Mouse (Mus musculus): Measurements from ENCODE around the gene Med25. TPM values are rescaled to one million over a fixed set of nuclear protein-coding genes. Genes with fewer than 3 reads are reported as not detected.

The Med25 gene
- total RNA-seq, 2 experiments from 2014 or later = 96.8 to 101 TPM

DNA sequence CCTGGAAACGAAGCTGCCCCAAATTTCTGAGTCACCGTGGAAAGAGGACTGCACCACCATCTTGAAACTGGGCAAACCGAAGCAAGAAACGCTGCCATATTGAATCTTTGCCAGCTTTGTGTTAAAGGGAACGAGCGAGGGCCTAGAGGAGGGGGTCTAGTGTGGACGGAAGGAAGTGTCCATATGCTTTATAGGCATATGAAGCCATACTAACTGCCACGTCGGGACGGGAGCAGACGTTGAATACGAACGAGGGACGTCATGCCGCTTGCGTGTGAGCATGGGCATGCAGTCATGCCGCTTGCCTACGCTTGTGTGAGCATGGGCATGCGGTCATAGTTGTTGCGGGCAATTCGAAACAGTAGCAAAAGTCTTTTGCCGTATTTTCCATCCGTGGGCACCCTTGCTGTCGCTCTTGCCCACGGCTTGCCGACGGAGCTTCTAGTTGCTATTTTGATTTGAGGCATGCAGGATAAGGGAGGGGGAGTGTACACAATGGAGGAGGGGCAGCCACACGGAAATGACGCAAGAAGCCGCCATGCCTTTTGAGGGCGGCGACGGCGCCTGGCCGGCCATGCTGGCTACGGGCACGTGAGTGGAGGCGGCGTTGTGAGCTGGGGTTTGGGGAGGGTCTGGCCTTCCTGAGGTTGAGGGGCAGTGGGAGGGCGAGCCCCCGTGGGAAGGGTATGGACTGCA, 42.9 kb downstream of the Med25 start:
- DNase-seq (ENCODE audit: low spot score in 2 of 2) = peak; percentile 90 to 96

DNA sequence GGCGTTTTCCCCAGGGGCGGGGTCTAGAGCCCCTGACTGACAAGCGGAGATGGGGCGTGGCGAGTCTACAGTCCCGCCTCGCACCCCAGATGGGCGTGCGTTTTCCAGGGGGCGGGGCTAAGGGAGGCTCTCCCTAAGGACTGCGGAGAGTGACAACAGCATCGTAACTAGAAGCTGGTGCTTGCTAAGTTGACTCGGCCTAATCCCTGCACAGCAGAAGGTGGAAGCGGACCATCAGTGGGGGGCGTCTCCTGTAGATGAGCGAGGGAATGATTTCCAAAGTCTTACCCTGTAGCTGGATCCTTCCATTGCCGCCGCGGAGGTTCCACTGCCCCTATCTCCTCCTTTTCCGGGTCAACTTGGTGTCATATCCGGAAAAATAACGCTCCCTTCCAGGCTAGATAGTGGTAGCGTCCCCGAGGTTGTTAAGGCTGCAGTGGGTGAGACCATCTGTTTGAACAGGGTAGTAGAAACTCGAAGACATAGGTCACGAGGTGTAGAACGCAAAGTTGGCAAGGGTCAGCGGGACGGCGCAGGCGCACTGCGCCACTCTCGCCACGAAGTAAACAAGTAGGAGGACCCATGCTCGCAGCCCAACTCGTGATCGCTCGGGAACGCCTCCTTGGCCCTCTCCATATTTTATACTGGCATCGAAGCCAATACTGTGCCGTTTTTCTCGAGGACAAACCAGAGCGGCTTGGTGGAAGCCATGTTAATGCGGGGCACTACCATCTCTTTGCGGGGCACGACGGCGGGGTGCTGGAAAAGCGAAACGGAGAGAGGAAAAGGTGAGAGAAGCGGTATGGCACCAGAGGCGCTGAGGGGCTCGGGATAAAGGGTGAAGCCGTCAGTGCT, 43.7 kb downstream of the Med25 start, which contains the start of the genes Akt1s1 and Tbc1d17:
Gene Akt1s1, plus strand, starts transcription at position 431 of the 855 bp plus-strand sequence.
Gene Tbc1d17, minus strand, starts transcription at position 519 of the 855 bp plus-strand sequence.
- DNase-seq (ENCODE audit: low spot score in 2 of 2) = peak; percentile 100

DNA sequence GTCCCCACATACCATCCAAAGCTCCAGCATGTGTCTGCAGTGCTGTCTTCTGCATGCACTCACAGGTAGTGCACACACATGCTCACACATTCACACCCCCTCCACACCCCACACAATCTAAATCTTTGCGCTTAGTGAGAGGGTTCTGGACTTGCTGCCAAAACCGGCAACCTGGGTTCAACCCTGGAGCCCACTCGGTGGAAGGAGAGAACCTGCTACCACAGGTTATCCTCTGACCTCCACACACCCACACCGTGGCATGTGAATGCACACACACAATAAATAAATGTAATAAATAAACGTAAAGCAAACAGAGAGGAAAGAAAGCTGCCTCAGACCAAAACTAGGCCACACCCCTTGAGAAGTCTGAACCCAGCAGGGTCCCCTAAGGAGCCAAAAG, 44.7 kb downstream of the Med25 start:
- no peak for DNase-seq (ENCODE audit: low spot score in 2 of 2)

DNA sequence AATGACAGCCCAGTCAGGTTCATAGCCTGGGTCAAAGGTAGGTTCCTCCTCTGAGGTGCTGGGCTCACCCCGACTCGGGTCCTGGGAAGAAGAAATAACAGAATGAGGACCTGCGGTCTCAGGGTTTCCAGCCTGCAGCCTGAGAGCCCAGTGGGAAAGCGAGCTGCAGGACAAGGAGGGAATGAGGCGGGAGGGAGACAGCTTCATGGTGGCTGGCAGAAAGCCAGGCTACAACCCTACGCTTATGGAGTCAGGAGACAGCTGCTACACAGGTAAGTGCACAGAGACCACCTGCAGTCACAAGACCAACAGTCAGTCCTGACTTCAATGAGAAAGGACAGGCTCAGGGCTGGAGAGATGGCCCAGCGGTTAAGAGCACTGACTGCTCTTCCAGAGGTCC, 45.7 kb downstream of the Med25 start:
- no peak for DNase-seq (ENCODE audit: low spot score in 2 of 2)

DNA sequence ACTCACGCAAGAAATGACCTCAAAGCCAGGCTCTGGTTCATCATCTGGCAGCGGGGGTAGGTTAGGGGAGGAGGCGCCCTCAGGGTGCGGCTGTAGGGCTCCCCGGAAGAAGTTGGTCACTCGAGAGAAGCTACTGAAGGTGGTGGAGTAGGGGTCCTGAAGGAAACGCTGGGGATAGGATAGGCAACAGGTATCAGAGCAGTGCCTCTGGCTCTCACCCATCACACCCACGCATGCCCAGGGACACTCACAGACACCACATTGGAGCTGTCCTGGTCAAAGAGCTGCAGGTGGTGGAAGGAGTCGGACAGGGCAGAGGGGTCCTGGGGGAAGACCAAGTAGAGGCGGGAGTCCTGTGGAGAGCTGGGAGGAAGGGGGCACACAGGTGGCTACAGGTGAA, 47.5 kb downstream of the Med25 start:
- no peak for DNase-seq (ENCODE audit: low spot score in 2 of 2)

DNA sequence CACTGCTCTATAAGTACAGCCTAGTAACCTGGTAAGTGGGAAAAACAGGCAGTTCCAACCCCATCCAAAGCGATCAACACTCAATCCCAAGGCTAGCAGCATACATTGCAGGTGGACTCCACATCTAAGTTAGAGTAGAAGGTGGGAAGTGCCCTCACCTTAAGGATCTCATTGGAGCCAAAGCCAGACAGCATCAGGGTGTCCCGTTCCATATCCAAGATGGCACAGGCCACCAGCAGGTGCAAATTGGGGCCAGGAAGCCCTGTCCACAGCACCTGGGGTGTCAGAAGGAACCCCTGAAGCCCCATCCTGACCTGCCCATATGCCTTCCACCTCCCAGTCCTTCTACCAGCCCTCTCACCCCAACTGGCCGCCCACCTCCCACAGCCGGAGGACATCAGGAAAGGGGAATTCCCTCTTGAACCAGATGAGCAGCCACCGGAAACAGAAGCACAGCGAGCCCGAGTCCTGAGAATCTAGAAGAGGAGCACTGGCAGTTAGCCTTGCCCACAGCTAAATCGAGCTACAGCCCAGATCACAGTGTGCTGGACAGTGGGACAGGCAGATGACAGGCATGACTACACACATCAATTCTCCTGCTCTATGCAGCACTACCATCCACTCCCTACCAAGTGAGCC, 50.6 kb downstream of the Med25 start:
- DNase-seq (ENCODE audit: low spot score in 2 of 2) = no peak

DNA sequence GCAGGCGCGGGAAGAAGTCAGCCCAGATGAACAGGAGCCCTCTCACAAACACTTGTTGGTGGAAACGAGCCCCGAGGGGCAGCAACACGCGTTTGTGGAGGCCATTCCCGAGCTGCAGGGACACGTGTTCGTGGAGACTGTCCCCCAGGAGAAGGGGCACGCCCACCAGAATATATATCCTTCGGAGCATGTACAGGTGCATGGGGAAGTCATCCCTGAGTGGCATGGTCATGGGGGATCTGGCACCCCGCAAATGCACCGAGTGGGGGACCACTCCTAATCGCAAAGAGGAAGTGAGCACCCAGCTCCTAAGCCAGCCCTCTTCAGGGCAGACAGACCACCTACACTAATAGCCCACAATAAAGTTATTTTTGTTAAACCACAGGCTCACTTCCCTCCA, 52.1 kb downstream of the Med25 start:
- DNase-seq (ENCODE audit: low spot score in 2 of 2) = no peak

DNA sequence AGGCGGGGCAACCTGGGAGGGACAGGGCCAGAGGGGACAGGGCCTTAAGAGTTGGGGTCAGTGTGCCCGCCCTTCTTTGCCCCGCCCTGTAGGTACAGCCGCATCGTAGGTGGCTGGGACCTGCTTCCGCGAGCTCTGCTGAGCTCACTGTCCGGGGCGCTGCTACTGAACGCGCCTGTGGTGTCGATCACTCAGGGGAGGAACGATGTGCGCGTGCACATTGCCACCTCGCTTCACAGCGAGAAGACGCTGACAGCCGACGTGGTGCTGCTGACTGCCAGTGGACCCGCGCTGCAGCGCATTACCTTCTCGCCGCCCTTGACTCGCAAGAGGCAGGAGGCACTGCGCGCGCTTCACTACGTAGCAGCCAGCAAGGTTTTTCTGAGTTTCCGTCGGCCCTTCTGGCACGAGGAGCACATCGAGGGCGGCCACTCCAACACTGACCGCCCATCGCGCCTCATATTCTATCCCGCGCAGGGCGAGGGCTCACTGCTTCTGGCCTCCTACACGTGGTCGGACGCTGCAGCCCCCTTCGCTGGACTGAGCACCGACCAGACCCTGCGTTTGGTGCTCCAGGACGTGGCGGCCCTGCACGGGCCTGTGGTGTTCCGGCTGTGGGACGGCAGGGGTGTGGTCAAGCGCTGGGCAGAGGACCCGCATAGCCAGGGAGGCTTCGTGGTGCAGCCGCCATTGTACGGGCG, 52.9 kb downstream of the Med25 start:
- DNase-seq (ENCODE audit: low spot score in 2 of 2) = peak in 1 of 2 experiments; percentile 66

DNA sequence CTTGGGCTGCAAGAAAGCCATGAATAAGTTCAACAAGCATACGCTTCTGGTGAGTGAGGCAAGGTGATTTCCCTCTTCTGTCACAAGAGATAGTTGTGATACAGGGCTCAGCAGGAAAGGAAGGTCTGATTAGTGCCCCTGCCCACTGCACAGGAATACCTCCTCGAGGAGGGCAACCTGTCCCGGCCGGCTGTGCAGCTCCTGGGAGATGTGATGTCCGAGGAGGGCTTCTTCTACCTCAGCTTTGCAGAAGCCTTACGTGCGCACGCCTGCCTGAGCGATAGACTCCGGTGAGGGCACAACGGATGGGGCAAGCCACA, 53.4 kb downstream of the Med25 start:
- DNase-seq (ENCODE audit: low spot score in 2 of 2) = no peak

DNA sequence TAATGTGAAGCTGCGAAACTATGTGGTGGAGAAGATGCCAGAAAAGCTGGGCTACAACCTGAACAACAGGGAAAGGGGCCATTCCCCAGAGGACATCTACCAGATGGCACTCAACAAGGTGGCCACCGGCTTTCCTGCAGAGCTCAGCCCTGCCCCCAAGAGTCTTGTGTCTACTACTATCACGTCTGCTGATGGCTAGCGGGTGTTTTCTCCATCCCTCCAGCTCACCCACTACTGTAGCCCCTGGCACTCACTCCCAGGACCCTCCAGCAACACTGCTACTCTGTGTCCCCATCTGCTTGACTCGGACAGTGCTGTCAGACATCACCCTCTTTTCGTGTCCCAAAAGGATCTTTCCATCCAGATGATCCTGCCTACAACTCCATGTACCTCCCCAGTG, 54.4 kb downstream of the Med25 start:
- no peak for DNase-seq (ENCODE audit: low spot score in 2 of 2)

DNA sequence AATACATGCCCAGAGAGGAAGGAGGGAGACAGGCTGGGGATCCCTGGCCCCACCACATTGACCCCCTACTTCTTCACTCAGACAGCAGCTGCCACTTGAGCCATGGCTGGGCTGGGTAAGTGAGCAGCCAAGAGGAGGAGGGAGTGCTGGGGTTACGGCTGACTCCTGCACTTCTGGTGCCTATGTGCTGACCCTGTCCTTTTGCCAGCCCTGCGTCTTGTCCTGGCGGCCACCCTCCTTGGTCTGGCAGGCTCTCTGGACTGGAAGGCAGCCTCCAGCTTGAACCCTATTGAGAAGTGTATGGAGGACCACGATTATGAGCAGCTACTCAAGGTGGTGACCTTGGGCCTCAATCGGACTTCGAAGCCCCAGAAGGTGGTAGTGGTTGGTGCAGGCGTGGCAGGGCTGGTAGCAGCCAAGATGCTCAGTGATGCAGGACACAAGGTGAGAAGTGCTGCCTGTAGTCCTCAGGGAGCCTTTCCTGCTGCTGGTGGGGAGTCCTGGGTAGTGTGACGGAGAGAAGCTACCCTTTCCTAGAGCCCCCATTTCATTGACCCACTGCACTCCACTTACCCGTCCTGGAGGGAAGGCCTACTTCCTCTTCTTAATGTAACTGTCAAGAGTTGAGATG, 56.0 kb downstream of the Med25 start:
- no peak for DNase-seq (ENCODE audit: low spot score in 2 of 2)

DNA sequence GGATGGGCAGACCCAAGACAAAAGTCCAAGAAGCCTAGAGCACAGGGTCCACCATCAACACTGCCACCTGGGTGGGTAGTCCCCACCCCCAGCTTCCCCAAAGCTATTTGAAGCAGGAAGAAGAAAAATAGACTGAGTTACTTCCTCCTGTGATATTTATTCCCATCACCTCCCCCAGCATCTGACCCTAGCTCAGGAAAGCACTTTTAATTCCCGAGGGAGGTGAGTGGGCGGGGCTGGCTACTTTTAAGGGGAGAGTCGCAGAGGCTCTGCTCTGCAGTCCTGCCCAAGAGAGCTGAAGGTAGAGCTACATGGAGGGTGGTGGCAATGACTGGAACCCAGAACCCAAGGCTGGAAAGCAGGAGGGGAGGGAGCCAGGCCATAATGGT, 56.5 kb downstream of the Med25 start:
- DNase-seq (ENCODE audit: low spot score in 2 of 2) = no peak

DNA sequence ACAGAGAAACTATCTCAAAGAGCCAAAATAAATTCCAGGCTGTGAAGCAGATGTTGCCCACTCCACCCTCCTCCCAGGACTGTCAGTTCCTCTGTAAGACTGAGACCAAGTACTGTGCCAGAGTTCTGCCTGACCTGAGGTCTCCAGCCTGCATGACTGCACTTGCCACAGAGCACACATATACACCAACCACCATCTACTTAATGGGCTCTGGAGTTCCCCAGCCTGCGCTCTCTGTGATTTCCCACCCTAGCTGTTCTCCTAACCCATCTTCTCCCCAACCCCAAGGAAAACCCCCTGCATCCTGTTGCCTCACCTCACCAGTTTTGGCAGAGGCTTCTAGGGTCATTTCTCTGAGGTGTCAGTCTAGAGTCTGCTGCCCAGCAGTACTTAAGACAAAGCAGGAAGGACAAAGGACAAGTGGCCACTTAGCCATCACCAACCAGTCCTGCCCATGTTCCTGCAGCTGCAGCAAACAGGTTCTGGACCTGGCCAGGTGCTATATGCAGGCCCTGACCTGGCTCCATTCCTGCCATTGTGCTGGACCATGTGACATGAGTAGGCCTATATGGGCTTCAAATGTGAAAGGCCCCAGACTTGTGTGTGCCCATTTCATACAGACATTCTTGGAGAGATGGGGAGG, 57.0 kb downstream of the Med25 start:
- no peak for DNase-seq (ENCODE audit: low spot score in 2 of 2)

DNA sequence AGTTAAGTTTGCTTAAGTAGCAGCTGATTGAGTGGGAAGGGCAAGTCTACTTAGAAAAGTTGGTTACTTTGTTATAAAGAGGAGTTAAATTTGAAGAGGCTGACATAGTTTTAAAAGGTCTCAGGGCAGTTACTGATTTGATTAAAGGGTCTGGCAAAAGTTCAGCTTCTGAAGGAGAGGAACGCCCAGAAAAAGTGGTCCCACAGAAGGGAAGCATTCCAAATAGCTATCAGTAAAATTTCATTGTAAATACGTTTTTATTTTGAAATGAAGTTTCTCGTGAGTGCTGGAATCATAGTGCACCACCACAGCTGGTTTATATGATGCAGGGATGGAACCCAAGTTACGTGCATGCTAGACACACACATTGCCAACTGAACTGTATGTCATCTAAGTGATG, 59.7 kb downstream of the Med25 start:
- no peak for DNase-seq (ENCODE audit: low spot score in 2 of 2)

DNA sequence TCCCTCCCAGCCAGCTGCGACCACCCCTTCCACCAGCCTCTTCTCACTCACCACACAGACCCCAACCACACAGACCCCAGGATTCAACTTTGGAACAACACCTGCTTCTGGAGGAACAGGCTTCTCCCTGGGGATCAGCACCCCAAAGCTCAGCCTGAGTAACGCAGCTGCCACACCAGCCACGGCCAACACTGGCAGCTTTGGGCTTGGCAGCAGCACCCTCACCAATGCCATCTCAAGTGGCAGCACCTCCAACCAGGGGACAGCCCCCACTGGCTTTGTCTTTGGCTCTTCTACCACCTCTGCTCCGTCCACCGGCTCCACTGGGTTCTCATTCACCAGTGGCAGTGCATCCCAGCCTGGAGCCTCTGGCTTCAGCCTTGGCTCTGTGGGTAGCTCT, 63.8 kb downstream of the Med25 start:
- DNase-seq (ENCODE audit: low spot score in 2 of 2) = no peak

DNA sequence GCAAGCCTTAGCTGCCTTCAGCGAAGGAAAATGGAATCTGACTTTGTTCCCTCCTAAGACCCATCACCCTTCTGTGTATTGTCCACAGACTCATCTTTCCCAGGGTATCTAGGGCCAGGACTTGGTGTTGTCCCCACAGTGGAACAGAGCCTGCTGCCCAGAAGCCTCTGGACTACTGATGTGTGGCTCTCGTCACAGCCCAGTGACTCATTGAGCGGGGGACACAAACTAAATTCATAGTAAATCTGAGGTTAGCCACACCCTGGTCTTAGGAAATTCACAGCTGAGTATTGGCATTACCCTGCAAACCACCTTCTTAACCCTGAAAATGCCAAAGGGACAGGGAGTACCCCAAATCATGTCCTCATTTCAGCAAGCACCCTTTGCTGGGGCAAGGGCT, 65.7 kb downstream of the Med25 start:
- no peak for DNase-seq (ENCODE audit: low spot score in 2 of 2)
